Mouse (Mus musculus): ENCODE data around the gene Galnt16. TPM values are rescaled to one million over a fixed set of nuclear protein-coding genes. Genes with fewer than 3 reads are reported as not detected.

Gene Galnt16
- polyA plus RNA-seq, 1 experiment from 2014 or later: 29.4 TPM

- Histone ChIP-seq H3K9me3 (no peaks in the 10 kb centered on the region), H3K27me3 (no peaks in the 10 kb centered on the region), H3K4me2 (no peak overlapping the region), H3K9ac (no peak overlapping the region), H3K4me3 (replicated peaks) (no peak overlapping the region), H3K4me1 (no peaks in the 10 kb centered on the region), H3K36me3 (replicated peaks) (0 out of 2 replicates have a peak, but pooled peaks cover 4% of the 10 kb centered on the region), H3K27ac (no peak overlapping the region)
- ATAC-seq (ENCODE audit: low FRiP score): no peak
- 89% methylated on average over 2 of the region's 2 CpGs for WGBS
These were observed 19.2 kb downstream of the Galnt16 start for GRCm38 (mm10) chr12:80537313-80537712.

GRCm38 (mm10) chr12:80538311-80538710, 20.2 kb downstream of the Galnt16 start:
- Histone ChIP-seq H3K36me3 (replicated peaks) (0 out of 2 replicates have a peak, but pooled peaks cover 4% of the 10 kb centered on the region), H3K4me2 (no peak overlapping the region), H3K27ac (no peak overlapping the region), H3K4me3 (replicated peaks) (no peak overlapping the region), H3K9me3 (no peaks in the 10 kb centered on the region), H3K27me3 (no peaks in the 10 kb centered on the region), H3K4me1 (no peaks in the 10 kb centered on the region), H3K9ac (no peak overlapping the region)
- WGBS: 82% methylated on average over 6 of the region's 6 CpGs
- ATAC-seq (ENCODE audit: low FRiP score): no peak

- H3K4me1 ChIP-seq: peaks cover 13% of the 10 kb centered on the region
- 14% methylated on average over 4 of the region's 4 CpGs for WGBS
- H3K36me3 ChIP-seq (replicated peaks): no peaks in the 10 kb centered on the region
- H3K4me2 ChIP-seq: no peak overlapping the region
- H3K9ac ChIP-seq: no peak overlapping the region
- peak overlapping the region; percentile 57 for H3K27ac ChIP-seq
- H3K4me3 ChIP-seq (replicated peaks): no peak overlapping the region
- ATAC-seq (ENCODE audit: low FRiP score): peak; percentile 20; the same call in 1 of the 2 replicates
- no peaks in the 10 kb centered on the region for H3K9me3 ChIP-seq
- no peaks in the 10 kb centered on the region for H3K27me3 ChIP-seq
These were observed 27.2 kb downstream of the Galnt16 start for GRCm38 (mm10) chr12:80545310-80545709.

GRCm38 (mm10) chr12:80549646-80550045, 31.6 kb downstream of the Galnt16 start:
- no peaks in the 10 kb centered on the region for H3K36me3 ChIP-seq (replicated peaks)
- H3K4me1 ChIP-seq: peaks cover 16% of the 10 kb centered on the region
- H3K9ac ChIP-seq: no peak overlapping the region
- no peak for ATAC-seq (ENCODE audit: low FRiP score)
- H3K27me3 ChIP-seq: no peaks in the 10 kb centered on the region
- no peaks in the 10 kb centered on the region for H3K9me3 ChIP-seq
- H3K4me2 ChIP-seq: no peak overlapping the region
- 75% methylated on average over 11 of the region's 11 CpGs for WGBS
- no peak overlapping the region for H3K27ac ChIP-seq
- no peak overlapping the region for H3K4me3 ChIP-seq (replicated peaks)

- H3K4me3 ChIP-seq (replicated peaks): no peak overlapping the region
- H3K4me1 ChIP-seq: peaks cover 4% of the 10 kb centered on the region; the same call in 1 of the 2 replicates
- no peak overlapping the region for H3K4me2 ChIP-seq
- no peak overlapping the region for H3K27ac ChIP-seq
- H3K9ac ChIP-seq: no peak overlapping the region
- H3K36me3 ChIP-seq (replicated peaks): no peaks in the 10 kb centered on the region
- no peaks in the 10 kb centered on the region for H3K27me3 ChIP-seq
- H3K9me3 ChIP-seq: no peaks in the 10 kb centered on the region
- 18% methylated on average over 1 of the region's 3 CpGs for WGBS
- no peak for ATAC-seq (ENCODE audit: low FRiP score)
These were observed 35.1 kb downstream of the Galnt16 start for GRCm38 (mm10) chr12:80553157-80553556.

GRCm38 (mm10) chr12:80554312-80554711, 36.2 kb downstream of the Galnt16 start:
- ATAC-seq (ENCODE audit: low FRiP score): no peak
- Histone ChIP-seq H3K4me1 (peaks cover 4% of the 10 kb centered on the region; the same call in 1 of the 2 replicates), H3K27ac (no peak overlapping the region), H3K36me3 (replicated peaks) (no peaks in the 10 kb centered on the region), H3K27me3 (no peaks in the 10 kb centered on the region), H3K9me3 (no peaks in the 10 kb centered on the region), H3K4me2 (no peak overlapping the region), H3K4me3 (replicated peaks) (no peak overlapping the region), H3K9ac (no peak overlapping the region)
- 92% methylated on average over 6 of the region's 6 CpGs for WGBS

- 32% methylated on average over 2 of the region's 2 CpGs for WGBS
- H3K4me1 ChIP-seq: peaks cover 14% of the 10 kb centered on the region
- H3K4me3 ChIP-seq (replicated peaks): no peak overlapping the region
- no peak overlapping the region for H3K4me2 ChIP-seq
- no peak overlapping the region for H3K27ac ChIP-seq
- ATAC-seq (ENCODE audit: low FRiP score): no peak
- H3K9me3 ChIP-seq: no peaks in the 10 kb centered on the region
- H3K36me3 ChIP-seq (replicated peaks): no peaks in the 10 kb centered on the region
- no peak overlapping the region for H3K9ac ChIP-seq
- no peaks in the 10 kb centered on the region for H3K27me3 ChIP-seq
These were observed 43.8 kb downstream of the Galnt16 start for GRCm38 (mm10) chr12:80561904-80562303.

- peaks cover 22% of the 10 kb centered on the region for H3K4me1 ChIP-seq
These were observed 44.7 kb downstream of the Galnt16 start for GRCm38 (mm10) chr12:80562793-80563192.

GRCm38 (mm10) chr12:80564990-80565389, 46.9 kb downstream of the Galnt16 start:
- Histone ChIP-seq H3K9me3 (no peaks in the 10 kb centered on the region), H3K4me2 (no peak overlapping the region), H3K4me1 (peaks cover 22% of the 10 kb centered on the region), H3K4me3 (replicated peaks) (no peak overlapping the region), H3K27ac (no peak overlapping the region), H3K36me3 (replicated peaks) (no peaks in the 10 kb centered on the region), H3K27me3 (no peaks in the 10 kb centered on the region), H3K9ac (no peak overlapping the region)
- no peak for ATAC-seq (ENCODE audit: low FRiP score)
- 79% methylated on average over 6 of the region's 6 CpGs for WGBS

More at GRCm38 (mm10) chr12:80562793-80563192, 44.7 kb downstream of the Galnt16 start:
- no peak overlapping the region for H3K27ac ChIP-seq
- no peaks in the 10 kb centered on the region for H3K27me3 ChIP-seq
- 77% methylated on average over 5 of the region's 5 CpGs for WGBS
- H3K36me3 ChIP-seq (replicated peaks): no peaks in the 10 kb centered on the region
- no peak overlapping the region for H3K4me3 ChIP-seq (replicated peaks)
- ATAC-seq (ENCODE audit: low FRiP score): no peak
- no peak overlapping the region for H3K9ac ChIP-seq
- H3K4me2 ChIP-seq: no peak overlapping the region
- no peaks in the 10 kb centered on the region for H3K9me3 ChIP-seq

- Histone ChIP-seq H3K4me2 (no peak overlapping the region), H3K27me3 (no peaks in the 10 kb centered on the region), H3K9ac (no peak overlapping the region), H3K36me3 (replicated peaks) (no peaks in the 10 kb centered on the region), H3K9me3 (no peaks in the 10 kb centered on the region), H3K4me1 (peaks cover 22% of the 10 kb centered on the region), H3K4me3 (replicated peaks) (no peak overlapping the region), H3K27ac (no peak overlapping the region)
- ATAC-seq (ENCODE audit: low FRiP score): no peak
- WGBS: 55% methylated on average over 2 of the region's 2 CpGs
These were observed 47.7 kb downstream of the Galnt16 start for GRCm38 (mm10) chr12:80565793-80566192.

- H3K9ac ChIP-seq: no peak overlapping the region
- ATAC-seq (ENCODE audit: low FRiP score): no peak
- H3K9me3 ChIP-seq: no peaks in the 10 kb centered on the region
- H3K27ac ChIP-seq: peak overlapping the region; percentile 8; the same call in 1 of the 2 replicates
- H3K27me3 ChIP-seq: no peaks in the 10 kb centered on the region
- no peak overlapping the region for H3K4me3 ChIP-seq (replicated peaks)
- WGBS: 75% methylated on average over 4 of the region's 4 CpGs
- no peak overlapping the region for H3K4me2 ChIP-seq
- H3K36me3 ChIP-seq (replicated peaks): no peaks in the 10 kb centered on the region
- peaks cover 22% of the 10 kb centered on the region for H3K4me1 ChIP-seq
These were observed 48.4 kb downstream of the Galnt16 start for GRCm38 (mm10) chr12:80566502-80566901.

GRCm38 (mm10) chr12:80567375-80567774, 49.3 kb downstream of the Galnt16 start:
- Histone ChIP-seq H3K36me3 (replicated peaks) (no peaks in the 10 kb centered on the region), H3K9me3 (no peaks in the 10 kb centered on the region), H3K9ac (no peak overlapping the region), H3K4me1 (peaks cover 22% of the 10 kb centered on the region), H3K27me3 (no peaks in the 10 kb centered on the region), H3K4me2 (no peak overlapping the region), H3K4me3 (replicated peaks) (no peak overlapping the region), H3K27ac (0 out of 2 replicates have a peak overlapping the region, but pooled peaks have one; percentile 8)
- 49% methylated on average over 3 of the region's 3 CpGs for WGBS
- no peak for ATAC-seq (ENCODE audit: low FRiP score)

GRCm38 (mm10) chr12:80569561-80569960, 51.5 kb downstream of the Galnt16 start:
- Histone ChIP-seq H3K36me3 (replicated peaks) (0 out of 2 replicates have a peak, but pooled peaks cover 4% of the 10 kb centered on the region), H3K9me3 (no peaks in the 10 kb centered on the region), H3K9ac (no peak overlapping the region), H3K4me3 (replicated peaks) (no peak overlapping the region), H3K27me3 (no peaks in the 10 kb centered on the region), H3K4me1 (peaks cover 26% of the 10 kb centered on the region), H3K4me2 (no peak overlapping the region), H3K27ac (no peak overlapping the region)
- 83% methylated on average over 2 of the region's 2 CpGs for WGBS
- ATAC-seq (ENCODE audit: low FRiP score): no peak

Measured in forebrain, embryonic 12.5 days (tissue).